Mouse (Mus musculus) megakaryocyte-erythroid progenitor cell, adult 5-6 weeks (primary cell): ENCODE measurements around the gene Rora. TPM values are rescaled to one million over a fixed set of nuclear protein-coding genes. Genes with fewer than 3 reads are reported as not detected.
A peak's percentile ranks its signal among the peaks of the same experiment; 100 is the strongest.

Source experiments
- ATAC-seq: replicated peaks from 2 replicates; pipeline ENCODE4 v1.8.0; 2016; ENCODE audit warnings: mild to moderate bottlenecking, inconsistent platforms; ENCODE audit not compliant: severe bottlenecking, poor library complexity, low FRiP score, low TSS enrichment
- total RNA-seq, 2 experiments: library from RNA; stranded (forward) in 1 of 2; stranded (reverse) in 1 of 2; fragments of 200-1000, 215-1000 nt in 1 of 2; fragments of >200 nt in 1 of 2; fragmentation: Nextera tagmentation in 1 of 2; gene quantifications; 2 replicates each; pipeline ENCODE4 v1.2.3; 2014 to 2017

The Rora gene
- total RNA-seq, 2 experiments from 2014 or later, result 0.02 to 4.7 TPM

GRCm38 (mm10) chr9:69339829-69340228, 686.2 kb downstream of the Rora start:
- no peak for ATAC-seq

- no peak for ATAC-seq
Measured at GRCm38 (mm10) chr9:69340421-69340820, 686.8 kb downstream of the Rora start.

- no peak for ATAC-seq
Measured at GRCm38 (mm10) chr9:69343881-69344280, 690.3 kb downstream of the Rora start.

GRCm38 (mm10) chr9:69345550-69345949, 692.0 kb downstream of the Rora start:
- ATAC-seq, result no peak

- ATAC-seq, result no peak
Measured at GRCm38 (mm10) chr9:69347796-69348195, 694.2 kb downstream of the Rora start.

GRCm38 (mm10) chr9:69349537-69349936, 696.0 kb downstream of the Rora start:
- ATAC-seq, result no peak

- no peak for ATAC-seq
Measured at GRCm38 (mm10) chr9:69354228-69354627, 700.6 kb downstream of the Rora start.

GRCm38 (mm10) chr9:69357834-69358233, 704.2 kb downstream of the Rora start:
- peak; percentile 80 for ATAC-seq

GRCm38 (mm10) chr9:69358797-69359196, 705.2 kb downstream of the Rora start:
- ATAC-seq, result no peak

GRCm38 (mm10) chr9:69361951-69362445, 708.4 kb downstream of the Rora start:
- ATAC-seq, result no peak

GRCm38 (mm10) chr9:69362766-69363165, 709.2 kb downstream of the Rora start:
- ATAC-seq, result no peak

GRCm38 (mm10) chr9:69364117-69364516, 710.5 kb downstream of the Rora start:
- ATAC-seq, result 0 out of 2 replicates have a peak, but pooled peaks have one; percentile 18

- ATAC-seq, result no peak
Measured at GRCm38 (mm10) chr9:69367055-69367454, 713.5 kb downstream of the Rora start.

GRCm38 (mm10) chr9:69368071-69368470, 714.5 kb downstream of the Rora start:
- ATAC-seq, result peak; percentile 76; the same call in 1 of the 2 replicates

- no peak for ATAC-seq
Measured at GRCm38 (mm10) chr9:69371046-69371724, 717.6 kb downstream of the Rora start.

GRCm38 (mm10) chr9:69372871-69373270, 719.3 kb downstream of the Rora start:
- ATAC-seq, result no peak

GRCm38 (mm10) chr9:69376982-69377653, 723.5 kb downstream of the Rora start:
- ATAC-seq, result peak; percentile 72

GRCm38 (mm10) chr9:69377654-69378045, 724.1 kb downstream of the Rora start:
- no peak for ATAC-seq

- no peak for ATAC-seq
Measured at GRCm38 (mm10) chr9:69380546-69380945, 727.0 kb downstream of the Rora start.

GRCm38 (mm10) chr9:69381741-69382140, 728.2 kb downstream of the Rora start:
- no peak for ATAC-seq

- ATAC-seq, result no peak
Measured at GRCm38 (mm10) chr9:69384475-69384874, 730.9 kb downstream of the Rora start.
